Mouse (Mus musculus) G1E (cell line): ENCODE measurements around the gene Zbtb46.

Experiments
- CTCF ChIP-seq: IDR thresholded peaks from 2 replicates; pipeline ENCODE4 v1.5.1; 2012; ENCODE audit warnings: low read depth, low read length, inconsistent platforms, mixed read lengths
- POLR2AphosphoS5 ChIP-seq: IDR thresholded peaks from 2 replicates; pipeline ENCODE4 v1.6.1; 2012; ENCODE audit warnings: low read depth, low read length, inconsistent platforms; ENCODE audit not compliant: insufficient replicate concordance
- TAL1 ChIP-seq: conservative IDR thresholded peaks from 2 replicates; pipeline ENCODE4 v1.6.1; 2012; ENCODE audit warnings: low read depth, low read length, inconsistent platforms, mixed read lengths

DNA sequence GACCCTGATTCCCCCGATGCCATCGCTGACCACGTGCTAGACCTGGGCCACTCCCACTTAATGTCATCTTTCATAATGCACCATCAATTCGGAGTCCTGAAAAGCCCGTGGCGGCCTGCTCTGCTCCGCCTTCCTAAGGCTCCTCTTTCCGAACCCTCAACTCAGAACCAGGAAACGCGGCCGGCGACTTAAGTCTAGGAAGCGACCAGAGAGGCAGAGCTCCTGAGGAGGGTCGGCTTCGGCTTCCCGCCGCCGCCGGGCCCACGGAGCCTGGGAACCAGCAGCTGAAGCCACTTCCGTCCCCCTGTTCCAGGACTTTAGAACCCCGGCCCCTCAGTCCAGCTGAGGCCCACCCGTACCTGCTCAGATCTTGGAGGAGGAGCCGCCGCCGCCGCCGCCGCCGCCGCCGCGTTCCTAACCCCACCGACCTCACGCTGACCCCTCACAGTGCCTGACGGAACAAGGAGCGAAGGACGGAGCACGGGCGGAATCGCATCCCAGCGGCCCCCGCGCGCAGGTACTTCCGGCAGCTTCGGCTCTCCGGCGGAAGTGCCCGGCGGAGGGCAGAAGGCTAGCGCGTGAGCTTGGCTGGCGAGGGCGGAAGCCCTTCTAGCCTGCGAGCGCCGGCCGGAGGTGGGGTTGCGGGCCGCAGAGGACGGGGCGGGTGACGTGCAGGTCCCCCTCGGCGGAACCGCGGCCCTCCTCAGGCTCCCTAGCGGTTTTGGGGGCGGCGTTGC lies 94.2 kb downstream of the Zbtb46 start, which contains the start of the genes Zgpat and Arfrp1:
- TF ChIP-seq CTCF (no peak), TAL1 (no peak), POLR2AphosphoS5 (no peak)
